Mouse (Mus musculus) brain, adult 10 weeks (tissue): ENCODE data around the gene Zfp940. TPM values are rescaled to one million over a fixed set of nuclear protein-coding genes. Genes with fewer than 3 reads are reported as not detected.

Experiments used
- polyA plus RNA-seq: library from polyadenylated mRNA; stranded (reverse); fragments of 350-450 nt; fragmentation: Illumina TruSeq; extraction: RNeasy Lipid Tissue Mini Kit (QIAGEN cat#74804); gene quantifications from one replicate; pipeline ENCODE4 v1.2.3, GENCODE M21; 2015; ENCODE audit warnings: low read depth, low replicate concordance

Gene Zfp940
- 16.6 TPM for polyA plus RNA-seq

GRCm38 (mm10) chr7:29853219-29853842 is at the start of gene Zfp940:
TSS of gene Zfp940 (minus strand) at chr7:29853669.

GRCm38 (mm10) chr7:29859532-29860517 is 6.4 kb upstream of the Zfp940 start, which contains the start of gene Zfp420:
TSS of gene Zfp420 (plus strand) at chr7:29859979.

GRCm38 (mm10) chr7:29815910-29816429 is 37.5 kb downstream of the Zfp940 start, which contains the start of gene Zfp790:
TSS of gene Zfp790 (plus strand) at chr7:29816114.

GRCm38 (mm10) chr7:29783871-29784551 is 69.5 kb downstream of the Zfp940 start, which contains the start of gene Zfp30:
TSS of gene Zfp30 (plus strand) at chr7:29783998.

Other genes starting within 250 kb of the Zfp940 start
- not detected for gene Catsperg2, start 126.6 kb downstream of the Zfp940 start, polyA plus RNA-seq
- 8.2 TPM for gene Zfp84, start 85.1 kb downstream of the Zfp940 start, polyA plus RNA-seq
- 9.1 TPM for gene Zfp30, start 69.7 kb downstream of the Zfp940 start, polyA plus RNA-seq
- gene Zfp790, start 37.6 kb downstream of the Zfp940 start, polyA plus RNA-seq, result 10.1 TPM
- gene Zfp420, start 6.3 kb upstream of the Zfp940 start, polyA plus RNA-seq, result 20.0 TPM
- 16.2 TPM for gene Zfp27, start 52.9 kb upstream of the Zfp940 start, polyA plus RNA-seq
- gene Zfp383, start 54.6 kb upstream of the Zfp940 start, polyA plus RNA-seq, result 13.4 TPM
- 11.1 TPM for gene Zfp74, start 100.4 kb upstream of the Zfp940 start, polyA plus RNA-seq
- 1.8 TPM for gene Zfp568, start 130.3 kb upstream of the Zfp940 start, polyA plus RNA-seq
- gene Zfp14, start 197.7 kb upstream of the Zfp940 start, polyA plus RNA-seq, result 16.0 TPM
- 5.0 TPM for gene Zfp82, start 219.2 kb upstream of the Zfp940 start, polyA plus RNA-seq
- gene Gm26920, start 236.7 kb upstream of the Zfp940 start, polyA plus RNA-seq, result 0.83 TPM
- 7.6 TPM for gene Zfp566, start 236.9 kb upstream of the Zfp940 start, polyA plus RNA-seq
- gene Zfp260, start 241.1 kb upstream of the Zfp940 start, polyA plus RNA-seq, result 67.4 TPM